Mouse (Mus musculus) G1E (cell line): ENCODE results near the gene 6430571L13Rik.

Experiments
- CTCF ChIP-seq: IDR thresholded peaks from 2 replicates; pipeline ENCODE4 v1.5.1; 2012; ENCODE audit warnings: low read depth, low read length, inconsistent platforms, mixed read lengths
- POLR2AphosphoS5 ChIP-seq: IDR thresholded peaks from 2 replicates; pipeline ENCODE4 v1.6.1; 2012; ENCODE audit warnings: low read depth, low read length, inconsistent platforms; ENCODE audit not compliant: insufficient replicate concordance

GRCm38 (mm10) chr9:107335909-107336308, 4.5 kb upstream of the 6430571L13Rik start:
- TF ChIP-seq CTCF (peak; percentile 94), POLR2AphosphoS5 (no peak)
